Mouse (Mus musculus) megakaryocyte, embryonic 14.5 days (primary cell): ENCODE data around the gene Usp35. TPM values are rescaled to one million over a fixed set of nuclear protein-coding genes. Genes with fewer than 3 reads are reported as not detected.

Experiments
- H3K27me3 ChIP-seq: replicated peaks from 2 replicates; pipeline ENCODE3; 2012; ENCODE audit warnings: inconsistent platforms
- H3K36me3 ChIP-seq: replicated peaks from 2 replicates; pipeline ENCODE3; 2012; ENCODE audit warnings: low read length, inconsistent platforms, mixed read lengths
- H3K4me1 ChIP-seq: 2 replicates; pipeline ENCODE4 v1.6.1; 2012; ENCODE audit warnings: inconsistent platforms
- H3K4me3 ChIP-seq: replicated peaks from 2 replicates; pipeline ENCODE3; 2012; ENCODE audit warnings: moderate library complexity, mild to moderate bottlenecking, inconsistent platforms
- H3K9me3 ChIP-seq: 2 replicates; pipeline ENCODE4 v1.6.1; 2012; ENCODE audit warnings: inconsistent platforms
- FLI1 ChIP-seq: IDR thresholded peaks from 2 replicates; pipeline ENCODE4 v1.6.1; 2012; ENCODE audit warnings: low read length, inconsistent platforms, mixed read lengths
- GATA1 ChIP-seq: IDR thresholded peaks from 3 replicates; pipeline ENCODE4 v1.6.1; 2012; ENCODE audit warnings: mixed read lengths, low read length, inconsistent platforms, borderline replicate concordance
- polyA plus RNA-seq: library from polyadenylated mRNA; stranded (reverse); fragments of >175 nt; gene quantifications from 2 replicates; pipeline ENCODE4 v1.2.3, GENCODE M21; 2012; ENCODE audit warnings: low replicate concordance; ENCODE audit not compliant: insufficient read depth

Usp35 gene
- polyA plus RNA-seq, 1 experiment: 2.3 TPM

DNA sequence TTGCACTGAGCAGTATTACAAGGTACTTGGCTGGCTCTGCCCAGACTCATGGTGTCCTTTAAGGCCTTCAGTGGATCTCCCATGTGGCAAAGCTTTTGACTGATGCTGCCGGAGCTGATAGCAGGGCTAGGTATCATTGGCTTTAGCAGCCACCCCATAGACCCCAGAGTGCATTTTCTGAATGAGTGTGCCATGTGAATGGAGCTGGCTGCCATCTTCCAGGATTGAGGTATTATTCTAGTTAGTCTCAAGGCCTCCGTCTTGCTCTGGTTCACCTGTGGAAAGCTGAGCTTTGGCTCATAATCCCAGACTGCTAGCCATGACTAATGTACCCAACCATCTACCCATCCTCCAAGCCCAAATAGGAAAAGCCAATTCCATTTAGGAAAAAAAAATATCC lies 25.0 kb downstream of the Usp35 start:
- Histone ChIP-seq H3K4me3 (no peak overlapping the region), H3K9me3 (peaks cover 5% of the 10 kb centered on the region), H3K36me3 (peaks cover 100% of the 10 kb centered on the region), H3K4me1 (peaks cover 41% of the 10 kb centered on the region), H3K27me3 (no peaks in the 10 kb centered on the region)
- TF ChIP-seq FLI1 (no peak), GATA1 (no peak)

DNA sequence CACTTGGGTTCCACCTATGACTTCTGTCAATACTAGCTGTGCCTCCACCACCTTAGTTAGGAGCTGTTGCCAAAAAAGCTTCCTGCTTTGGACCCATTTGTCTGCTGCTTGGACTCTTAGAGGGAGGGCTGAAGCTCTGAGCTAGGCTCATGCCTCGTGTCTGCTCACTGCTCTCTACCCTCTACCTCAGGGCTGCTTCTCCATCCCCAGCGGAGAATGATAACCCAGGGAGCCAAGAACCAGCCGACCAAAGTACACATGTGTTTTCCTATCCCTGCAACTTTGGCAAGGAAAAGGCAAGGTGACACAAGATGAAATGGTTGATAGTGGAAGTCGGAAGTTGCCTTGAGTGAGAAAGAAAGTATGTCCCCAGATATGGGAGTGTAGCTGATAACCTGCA lies 26.6 kb downstream of the Usp35 start:
- H3K9me3 ChIP-seq: peaks cover 5% of the 10 kb centered on the region
- peaks cover 100% of the 10 kb centered on the region for H3K36me3 ChIP-seq
- TF ChIP-seq FLI1 (no peak), GATA1 (no peak)
- H3K4me3 ChIP-seq: no peak overlapping the region
- no peaks in the 10 kb centered on the region for H3K27me3 ChIP-seq
- peaks cover 29% of the 10 kb centered on the region for H3K4me1 ChIP-seq

DNA sequence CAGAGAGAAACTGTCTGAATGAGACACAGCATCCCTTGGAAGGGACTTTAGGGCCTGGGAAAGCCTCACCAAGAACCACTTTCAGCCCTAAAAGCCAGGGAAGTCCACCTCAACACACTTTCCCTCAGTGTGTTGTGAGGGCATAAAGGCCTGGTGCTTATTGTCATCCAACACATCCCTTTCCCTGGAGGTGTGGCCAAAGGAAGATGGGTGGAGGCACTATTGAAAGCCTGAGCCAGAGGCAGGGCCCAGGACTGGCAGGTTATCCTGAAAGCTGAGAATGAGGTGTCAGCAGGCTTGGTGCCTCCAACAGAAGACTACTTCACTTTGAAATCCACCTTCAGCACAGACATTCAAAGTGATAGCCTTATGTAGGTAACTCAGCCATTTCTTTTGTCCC lies 27.3 kb downstream of the Usp35 start:
- Histone ChIP-seq H3K4me3 (no peak overlapping the region), H3K27me3 (no peaks in the 10 kb centered on the region), H3K36me3 (peaks cover 100% of the 10 kb centered on the region), H3K4me1 (peaks cover 24% of the 10 kb centered on the region), H3K9me3 (peaks cover 5% of the 10 kb centered on the region)
- TF ChIP-seq GATA1: no peak
- no peak for TF ChIP-seq FLI1

DNA sequence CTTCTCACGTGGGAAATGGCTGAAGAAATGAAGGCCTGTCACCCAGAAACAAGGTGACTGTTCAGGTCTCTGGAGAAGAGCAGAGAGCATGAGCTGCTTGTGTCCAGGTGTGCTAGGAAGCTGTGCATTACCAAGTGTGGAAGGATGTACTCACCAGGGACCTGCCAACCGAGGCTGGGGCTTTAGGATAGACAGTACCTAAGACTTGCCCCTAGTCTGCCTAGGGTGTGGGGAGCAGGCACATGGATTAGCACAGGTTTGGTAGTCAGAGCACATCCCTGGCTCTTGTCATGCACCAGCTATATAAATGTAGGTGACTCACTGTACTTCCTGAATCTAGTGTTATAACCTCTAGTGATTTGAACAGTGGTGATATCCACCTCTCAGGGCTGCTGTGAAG lies 28.2 kb downstream of the Usp35 start:
- no peaks in the 10 kb centered on the region for H3K27me3 ChIP-seq
- peaks cover 5% of the 10 kb centered on the region for H3K9me3 ChIP-seq
- TF ChIP-seq FLI1 (no peak), GATA1 (no peak)
- H3K4me1 ChIP-seq: peaks cover 22% of the 10 kb centered on the region
- no peak overlapping the region for H3K4me3 ChIP-seq
- H3K36me3 ChIP-seq: peaks cover 100% of the 10 kb centered on the region

DNA sequence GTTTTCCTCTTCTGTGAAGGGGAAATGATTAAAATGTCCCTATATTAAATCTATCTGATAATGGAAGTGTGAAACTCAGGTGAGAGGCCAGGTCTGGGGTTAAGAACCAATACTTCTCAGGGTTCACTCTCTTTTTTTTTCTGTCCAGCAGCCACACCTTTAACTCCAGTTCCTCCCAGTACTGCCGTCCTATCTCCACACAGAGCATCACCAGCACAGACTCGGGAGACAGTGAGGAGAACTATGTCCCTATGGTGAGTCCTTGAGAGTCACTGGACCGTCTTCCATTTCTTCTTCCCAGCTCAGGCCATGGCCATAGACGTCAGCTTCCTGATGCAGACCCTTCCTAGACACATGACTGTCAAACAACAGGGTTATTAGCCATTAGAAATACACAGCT lies 28.9 kb downstream of the Usp35 start:
- H3K27me3 ChIP-seq: no peaks in the 10 kb centered on the region
- no peaks in the 10 kb centered on the region for H3K9me3 ChIP-seq
- TF ChIP-seq FLI1 (no peak), GATA1 (no peak)
- peaks cover 22% of the 10 kb centered on the region for H3K4me1 ChIP-seq
- peaks cover 99% of the 10 kb centered on the region for H3K36me3 ChIP-seq
- no peak overlapping the region for H3K4me3 ChIP-seq

DNA sequence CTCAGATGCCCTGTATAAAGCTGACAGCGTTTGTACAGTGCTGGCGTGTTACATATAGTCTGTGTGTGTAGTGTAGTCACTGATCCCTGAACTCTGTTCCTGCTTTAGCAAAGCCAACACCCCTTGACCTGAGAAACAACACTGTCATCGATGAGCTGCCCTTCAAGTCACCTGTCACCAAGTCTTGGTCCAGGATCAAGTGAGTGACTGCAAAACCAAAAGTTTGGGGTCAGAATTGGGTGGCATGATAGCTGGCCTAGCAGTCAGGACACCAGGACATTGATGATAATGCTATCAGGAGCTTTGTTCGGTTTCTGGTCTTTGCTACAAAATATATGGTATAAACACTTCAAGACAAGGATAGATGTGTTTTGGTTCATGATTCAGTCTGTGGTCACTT lies 29.6 kb downstream of the Usp35 start:
- Histone ChIP-seq H3K27me3 (no peaks in the 10 kb centered on the region), H3K4me3 (no peak overlapping the region), H3K9me3 (no peaks in the 10 kb centered on the region), H3K36me3 (peaks cover 95% of the 10 kb centered on the region), H3K4me1 (peaks cover 26% of the 10 kb centered on the region)
- TF ChIP-seq FLI1: no peak
- TF ChIP-seq GATA1: no peak

DNA sequence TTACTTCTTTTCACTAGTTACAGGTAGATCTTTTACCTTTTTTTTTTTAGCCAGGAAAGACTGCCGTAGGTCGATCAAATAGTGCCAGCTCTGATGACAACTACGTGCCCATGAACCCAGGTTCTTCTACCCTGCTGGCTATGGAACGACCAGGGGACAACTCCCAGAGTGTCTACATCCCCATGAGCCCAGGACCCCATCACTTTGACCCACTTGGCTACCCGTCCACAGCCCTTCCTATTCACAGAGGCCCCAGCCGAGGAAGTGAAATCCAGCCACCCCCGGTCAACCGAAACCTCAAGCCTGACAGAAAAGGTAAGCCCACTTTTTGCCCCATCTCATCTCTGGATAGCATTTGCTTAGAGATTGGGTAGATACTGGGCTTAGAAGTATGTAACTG lies 30.5 kb downstream of the Usp35 start:
- Histone ChIP-seq H3K27me3 (no peaks in the 10 kb centered on the region), H3K4me1 (peaks cover 29% of the 10 kb centered on the region), H3K9me3 (no peaks in the 10 kb centered on the region), H3K4me3 (no peak overlapping the region), H3K36me3 (peaks cover 85% of the 10 kb centered on the region)
- TF ChIP-seq GATA1 (no peak), FLI1 (no peak)

DNA sequence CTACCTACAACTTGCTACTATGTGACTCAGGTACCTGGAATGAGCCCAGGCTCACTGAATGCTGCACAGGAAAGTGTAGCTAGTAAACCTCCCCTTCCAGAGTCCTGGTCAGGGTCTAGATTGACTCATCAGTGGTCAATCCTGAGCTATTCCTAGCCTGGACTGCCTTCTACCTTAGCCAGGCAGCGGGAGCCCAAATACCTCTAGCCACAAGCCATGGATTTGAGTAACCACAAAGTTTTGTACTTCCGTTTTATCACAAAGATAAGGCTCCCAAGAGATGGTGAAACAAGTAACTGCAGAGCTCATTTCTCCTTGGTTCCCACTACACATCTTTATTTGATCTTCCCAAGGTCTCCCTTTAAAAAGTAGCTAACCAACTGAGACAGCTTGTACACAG lies 30.9 kb downstream of the Usp35 start:
- Histone ChIP-seq H3K9me3 (no peaks in the 10 kb centered on the region), H3K36me3 (peaks cover 81% of the 10 kb centered on the region), H3K4me3 (no peak overlapping the region), H3K4me1 (peaks cover 29% of the 10 kb centered on the region), H3K27me3 (no peaks in the 10 kb centered on the region)
- TF ChIP-seq GATA1 (no peak), FLI1 (no peak)

DNA sequence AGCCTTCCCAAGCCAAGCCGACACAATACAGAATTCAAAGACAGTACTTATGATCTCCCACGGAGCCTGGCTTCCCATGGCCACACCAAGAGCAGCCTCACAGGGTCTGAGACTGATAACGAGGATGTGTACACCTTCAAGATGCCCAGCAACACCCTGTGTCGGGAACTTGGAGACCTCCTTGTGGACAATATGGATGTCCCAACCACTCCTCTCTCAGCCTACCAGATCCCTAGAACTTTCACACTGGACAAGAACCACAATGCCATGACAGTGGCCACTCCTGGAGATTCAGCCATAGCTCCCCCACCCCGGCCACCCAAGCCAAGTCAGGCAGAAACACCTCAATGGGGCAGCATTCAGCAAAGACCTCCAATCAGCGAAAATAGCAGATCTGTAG lies 32.9 kb downstream of the Usp35 start:
- no peaks in the 10 kb centered on the region for H3K27me3 ChIP-seq
- no peak for TF ChIP-seq GATA1
- TF ChIP-seq FLI1: no peak
- peaks cover 18% of the 10 kb centered on the region for H3K4me1 ChIP-seq
- H3K36me3 ChIP-seq: peaks cover 65% of the 10 kb centered on the region
- H3K9me3 ChIP-seq: no peaks in the 10 kb centered on the region
- H3K4me3 ChIP-seq: no peak overlapping the region

DNA sequence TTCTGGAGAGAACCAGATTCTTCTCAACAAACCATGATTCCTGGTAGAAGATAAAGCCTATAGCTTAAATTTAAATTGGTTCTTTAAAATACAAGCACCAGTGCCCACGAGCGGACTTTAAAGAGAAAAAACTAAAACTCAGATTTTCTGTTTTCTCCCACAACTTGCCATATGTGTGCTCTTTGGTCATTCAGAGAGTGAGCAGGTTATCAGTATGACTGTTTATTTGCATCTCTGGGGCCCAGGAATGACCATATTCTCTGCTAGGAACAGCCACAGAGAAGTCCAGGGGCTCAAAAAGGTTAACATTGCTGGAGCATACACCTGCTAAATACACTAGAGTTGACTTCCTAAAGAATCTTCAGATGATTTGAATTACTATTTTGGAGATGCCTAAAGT lies 33.5 kb downstream of the Usp35 start:
- H3K9me3 ChIP-seq: no peaks in the 10 kb centered on the region
- no peaks in the 10 kb centered on the region for H3K27me3 ChIP-seq
- no peak for TF ChIP-seq GATA1
- no peak for TF ChIP-seq FLI1
- H3K4me3 ChIP-seq: no peak overlapping the region
- H3K36me3 ChIP-seq: peaks cover 59% of the 10 kb centered on the region
- peaks cover 18% of the 10 kb centered on the region for H3K4me1 ChIP-seq

DNA sequence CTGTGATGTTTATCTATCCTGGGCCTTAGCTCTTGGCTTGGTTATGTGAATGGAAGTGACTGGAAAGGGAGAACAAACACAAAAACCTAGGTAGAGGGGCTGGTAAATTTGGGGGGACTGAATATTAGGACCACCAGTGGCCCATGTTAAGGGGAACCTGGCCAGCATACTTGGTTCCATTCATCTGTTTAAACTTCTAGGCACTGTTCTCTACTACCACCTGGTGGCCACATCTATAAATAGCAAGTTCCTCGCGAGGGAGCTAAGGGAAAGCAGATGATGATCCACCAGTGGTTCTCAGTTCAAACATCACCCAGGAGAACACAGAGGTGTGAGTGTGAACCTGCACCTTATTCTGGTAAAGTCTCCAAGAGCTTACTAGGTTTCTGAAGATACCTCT lies 34.4 kb downstream of the Usp35 start:
- Histone ChIP-seq H3K9me3 (no peaks in the 10 kb centered on the region), H3K27me3 (no peaks in the 10 kb centered on the region), H3K4me1 (peaks cover 17% of the 10 kb centered on the region), H3K4me3 (no peak overlapping the region), H3K36me3 (peaks cover 51% of the 10 kb centered on the region)
- no peak for TF ChIP-seq FLI1
- no peak for TF ChIP-seq GATA1
